Mouse (Mus musculus) forebrain, embryonic 10.5 days (tissue): Measurements from ENCODE around the gene Myo1h. TPM values are rescaled to one million over a fixed set of nuclear protein-coding genes. Genes with fewer than 3 reads are reported as not detected.

Source experiments
- DNase-seq: peaks from one replicate; pipeline ENCODE4 v3.0.0-alpha.2; 2017; ENCODE audit warnings: low spot score; ENCODE audit errors: extremely low spot score
- H3K27ac ChIP-seq: fragments of 300-500 bp; sonication (generic); 2 replicates; pipeline ENCODE4 v1.5.1; 2016; ENCODE audit warnings: mild to moderate bottlenecking
- H3K27me3 ChIP-seq: fragments of 300-500 bp; sonication (generic); 2 replicates; pipeline ENCODE4 v1.6.1; 2016; ENCODE audit warnings: mild to moderate bottlenecking; ENCODE audit not compliant: poor library complexity, severe bottlenecking
- H3K36me3 ChIP-seq: fragments of 300-500 bp; sonication (generic); replicated peaks from 2 replicates; pipeline ENCODE4 v1.6.1; 2016; ENCODE audit warnings: mild to moderate bottlenecking, moderate library complexity
- H3K4me1 ChIP-seq: fragments of 300-500 bp; sonication (generic); 2 replicates; pipeline ENCODE4 v1.6.1; 2016
- H3K4me3 ChIP-seq: fragments of 300-500 bp; sonication (generic); 2 replicates; pipeline ENCODE4 v1.5.1; 2016; ENCODE audit warnings: mild to moderate bottlenecking, moderate library complexity
- H3K9me3 ChIP-seq: fragments of 300-500 bp; sonication (generic); 2 replicates; pipeline ENCODE4 v1.6.1; 2016; ENCODE audit warnings: mild to moderate bottlenecking, moderate library complexity
- WGBS: fragments of 180-500 bp; shearing (Covaris S2); methylation state at CpG from one replicate; pipeline ENCODE4 v1.1.7; 2016; 5-methylcytosine and 5-hydroxymethylcytosine counted together
- polyA plus RNA-seq: library from polyadenylated mRNA; unstranded; fragments of >200 nt; fragmentation: Nextera tagmentation; extraction: Ambion mirVana; gene quantifications from 2 replicates; pipeline ENCODE4 v1.2.1, GENCODE M21; 2016

The Myo1h gene
- polyA plus RNA-seq, 1 experiment from 2014 or later = 0.82 TPM

DNA sequence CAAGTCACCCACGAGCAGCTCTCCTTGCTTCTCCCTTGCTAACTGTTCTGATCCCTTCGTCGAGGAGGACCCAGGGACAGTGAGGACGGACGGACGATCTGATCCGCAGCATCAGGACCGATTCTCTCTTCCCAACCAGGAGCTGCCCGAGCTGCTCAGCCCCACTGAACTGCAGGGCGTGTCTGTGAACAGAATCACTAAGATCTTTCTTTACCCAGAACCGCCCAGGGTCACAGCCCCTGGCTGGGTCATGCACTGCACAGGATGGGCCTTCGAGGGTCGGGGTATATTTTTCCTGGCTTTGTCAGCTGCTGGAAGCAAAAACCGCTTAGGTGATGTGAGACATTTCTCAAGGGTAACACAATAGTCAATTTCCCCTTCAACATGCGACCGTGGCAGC lies 13.0 kb upstream of the Myo1h start:
- DNase-seq = no peak
- no peak overlapping the region; the same call in 1 of the 2 replicates for H3K4me3 ChIP-seq
- H3K9me3 ChIP-seq = no peaks in the 10 kb centered on the region
- no peak overlapping the region for H3K27ac ChIP-seq
- H3K36me3 ChIP-seq = no peaks in the 10 kb centered on the region
- peaks cover 97% of the 10 kb centered on the region for H3K27me3 ChIP-seq
- WGBS = 15% methylated on average over 16 of the region's 16 CpGs
- H3K4me1 ChIP-seq = peaks cover 72% of the 10 kb centered on the region

- DNase-seq = no peak
- H3K36me3 ChIP-seq = no peaks in the 10 kb centered on the region
- H3K9me3 ChIP-seq = no peaks in the 10 kb centered on the region
- peaks cover 52% of the 10 kb centered on the region for H3K4me1 ChIP-seq
- WGBS = 50% methylated on average over 12 of the region's 12 CpGs
- H3K4me3 ChIP-seq = peak overlapping the region; percentile 3; the same call in 1 of the 2 replicates
- peak overlapping the region; percentile 56; the same call in 1 of the 2 replicates for H3K27ac ChIP-seq
- peaks cover 96% of the 10 kb centered on the region for H3K27me3 ChIP-seq
Observed at GRCm38 (mm10) chr5:114279382-114280143, 9.4 kb upstream of the Myo1h start.

DNA sequence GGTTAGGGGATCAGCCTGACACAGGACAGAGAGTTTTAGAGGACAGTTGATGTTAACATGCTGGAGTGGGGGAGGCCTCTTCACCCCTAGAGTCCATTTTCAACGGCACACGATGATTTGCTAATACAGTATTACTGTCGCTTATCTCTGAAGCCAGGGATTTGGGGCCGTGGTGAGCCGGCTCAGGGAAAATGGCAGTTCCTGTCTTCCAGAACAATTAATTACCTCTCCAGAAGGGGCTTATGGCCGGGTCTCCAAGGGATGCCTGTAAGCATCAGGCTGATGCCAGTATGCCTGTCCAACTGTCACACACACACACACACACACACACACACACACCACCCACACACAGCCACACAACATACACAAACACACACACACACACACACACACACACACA lies 6.6 kb upstream of the Myo1h start:
- Histone ChIP-seq H3K4me1 (peaks cover 40% of the 10 kb centered on the region), H3K9me3 (no peaks in the 10 kb centered on the region), H3K4me3 (no peak overlapping the region), H3K27ac (no peak overlapping the region), H3K36me3 (no peaks in the 10 kb centered on the region), H3K27me3 (peaks cover 77% of the 10 kb centered on the region)
- no peak for DNase-seq
- 61% methylated on average over 6 of the region's 6 CpGs for WGBS

DNA sequence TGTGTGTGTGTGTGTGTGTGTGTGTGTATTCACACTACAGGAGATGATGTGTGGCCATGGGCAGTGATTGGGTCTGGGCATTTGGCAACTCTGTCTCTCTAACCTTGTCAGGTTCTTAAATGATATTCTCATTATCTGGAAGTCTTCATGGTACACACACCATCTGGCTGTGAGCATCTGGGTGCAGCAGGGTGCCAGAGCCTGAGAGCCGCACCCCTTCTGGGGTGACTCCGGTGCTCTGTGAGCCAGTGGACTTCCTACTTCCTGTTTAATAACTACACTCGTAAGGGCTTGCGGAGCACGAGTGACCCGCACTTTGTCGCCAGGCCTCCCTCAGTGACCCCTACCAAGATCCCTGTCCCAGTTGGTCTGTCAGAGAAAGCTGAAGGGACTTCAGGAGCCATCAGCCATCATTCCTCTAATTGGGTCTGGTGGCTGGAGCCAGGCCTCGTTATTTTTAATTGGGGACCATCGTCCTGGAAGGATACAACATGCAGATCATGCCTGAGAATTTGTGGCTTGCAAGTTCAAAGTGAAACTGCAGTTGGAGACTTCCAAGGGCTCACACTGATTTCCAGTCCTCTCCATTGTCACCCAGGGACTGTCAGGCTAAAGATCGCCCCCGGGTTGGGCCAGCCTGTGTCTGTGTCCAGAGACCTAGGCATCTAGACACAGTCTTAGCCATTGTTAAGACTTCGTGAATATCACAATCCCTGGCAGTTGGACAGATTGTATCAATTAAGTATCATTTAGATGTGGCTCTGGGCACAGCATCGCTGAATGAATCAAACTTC lies 4.2 kb upstream of the Myo1h start:
- Histone ChIP-seq H3K27me3 (peaks cover 80% of the 10 kb centered on the region), H3K27ac (0 out of 2 replicates have a peak overlapping the region, but pooled peaks have one; percentile 12)
- WGBS = 60% methylated on average over 13 of the region's 13 CpGs

DNA sequence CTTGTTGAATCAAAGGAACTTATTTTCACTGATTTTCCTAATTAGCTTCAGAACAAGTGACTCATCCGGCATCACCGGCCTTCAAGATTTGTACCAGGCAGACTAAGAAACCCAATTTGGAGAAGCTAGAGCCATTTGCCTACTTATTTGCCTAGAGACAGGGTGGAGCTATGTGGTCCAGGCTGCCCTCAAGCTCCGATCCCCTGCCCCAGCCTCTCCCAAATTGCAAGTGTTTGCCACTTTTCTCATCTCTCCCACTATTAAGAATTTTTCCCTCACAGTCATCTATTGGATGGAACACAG lies 3.6 kb upstream of the Myo1h start:
- H3K4me3 ChIP-seq = no peak overlapping the region
- no peaks in the 10 kb centered on the region for H3K9me3 ChIP-seq
- H3K27ac ChIP-seq = no peak overlapping the region
- peaks cover 37% of the 10 kb centered on the region for H3K4me1 ChIP-seq
- no peak for DNase-seq
- H3K27me3 ChIP-seq = peaks cover 79% of the 10 kb centered on the region
- WGBS = 76% methylated on average over 3 of the region's 3 CpGs
- no peaks in the 10 kb centered on the region for H3K36me3 ChIP-seq

More for the DNA sequence above, 4.2 kb upstream of the Myo1h start:
- Histone ChIP-seq H3K4me1 (peaks cover 32% of the 10 kb centered on the region), H3K9me3 (no peaks in the 10 kb centered on the region), H3K36me3 (no peaks in the 10 kb centered on the region), H3K4me3 (no peak overlapping the region)
- no peak for DNase-seq

DNA sequence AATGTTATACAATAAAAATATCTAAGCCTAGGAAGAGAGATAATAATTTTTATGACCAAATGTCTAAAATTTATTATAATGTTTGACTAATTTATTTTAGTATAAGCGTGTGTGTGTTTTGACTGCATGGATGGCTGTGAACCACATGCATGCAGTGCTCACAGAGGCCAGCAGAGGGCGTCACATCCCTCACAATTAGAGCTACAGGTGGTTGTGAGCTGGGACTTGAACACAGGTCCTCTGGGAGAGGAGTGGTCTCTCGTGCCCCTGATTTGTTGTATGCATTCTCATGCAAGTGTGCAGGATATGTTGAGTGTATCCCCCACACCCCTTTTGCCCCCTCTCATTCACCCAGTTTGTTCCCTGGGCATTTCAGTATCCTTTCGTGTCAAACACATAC lies 2.9 kb upstream of the Myo1h start:
- Histone ChIP-seq H3K27me3 (peaks cover 75% of the 10 kb centered on the region), H3K4me3 (no peak overlapping the region), H3K36me3 (no peaks in the 10 kb centered on the region), H3K27ac (no peak overlapping the region), H3K4me1 (peaks cover 43% of the 10 kb centered on the region), H3K9me3 (no peaks in the 10 kb centered on the region)
- 85% methylated on average over 4 of the region's 4 CpGs for WGBS
- DNase-seq = no peak

DNA sequence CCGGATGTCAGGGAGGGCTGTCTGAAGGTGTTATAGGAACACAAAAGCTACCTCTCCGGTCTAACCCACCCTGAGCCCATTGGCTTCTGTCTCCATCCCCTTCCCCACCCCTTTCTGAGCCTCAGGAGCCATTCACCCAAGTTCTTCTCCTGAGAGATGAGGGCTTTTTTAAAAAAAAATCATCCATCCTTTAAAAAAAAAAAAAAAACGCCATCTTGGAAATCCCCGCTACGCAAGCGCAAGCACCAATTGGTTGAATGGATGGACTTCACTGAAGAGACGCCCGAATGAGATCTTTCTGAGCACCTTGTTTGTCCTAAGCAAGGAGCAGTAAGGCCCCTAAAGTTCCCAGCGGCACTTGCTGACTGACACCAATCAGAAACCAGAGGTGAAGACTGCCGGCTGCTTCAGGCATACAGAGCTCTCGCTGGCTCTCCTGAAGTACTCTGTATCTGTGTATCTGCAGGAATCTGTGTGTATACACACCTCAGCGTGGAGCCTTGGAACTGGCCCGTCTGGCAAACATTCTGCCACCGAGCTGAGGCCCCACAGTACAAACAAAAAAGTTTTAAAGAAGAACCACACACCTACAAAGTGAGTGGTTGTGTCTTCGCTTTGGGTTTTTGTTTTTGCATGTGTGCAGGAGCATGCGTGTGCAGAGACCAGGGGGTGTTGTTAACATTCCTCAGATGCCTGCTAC lies 1.9 kb upstream of the Myo1h start:
- Histone ChIP-seq H3K27me3 (peaks cover 74% of the 10 kb centered on the region), H3K4me3 (no peak overlapping the region), H3K27ac (no peak overlapping the region), H3K4me1 (peaks cover 45% of the 10 kb centered on the region), H3K36me3 (no peaks in the 10 kb centered on the region), H3K9me3 (no peaks in the 10 kb centered on the region)
- WGBS = 90% methylated on average over 16 of the region's 16 CpGs
- DNase-seq = no peak

DNA sequence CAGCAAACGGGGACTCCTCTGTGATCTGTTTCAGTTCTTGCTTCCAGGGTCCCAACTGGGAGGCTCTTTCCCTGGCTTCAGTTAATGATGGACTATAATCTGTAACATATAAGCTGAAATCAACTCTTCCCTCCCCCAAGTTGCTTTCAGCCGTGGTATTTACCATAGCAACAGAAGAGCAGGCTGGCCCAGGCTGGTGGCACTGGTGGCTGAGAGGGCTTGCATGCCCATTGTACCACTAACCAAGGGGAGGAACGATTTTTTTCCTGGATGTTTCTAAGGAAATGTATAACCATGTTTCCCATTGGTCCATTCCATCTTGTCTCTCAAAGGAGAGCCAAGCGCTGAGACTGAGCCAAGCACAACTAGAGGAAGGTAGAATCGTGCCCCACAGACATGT lies 570 bp upstream of the Myo1h start:
- Histone ChIP-seq H3K4me1 (peaks cover 47% of the 10 kb centered on the region), H3K36me3 (no peaks in the 10 kb centered on the region), H3K4me3 (no peak overlapping the region), H3K27me3 (peaks cover 74% of the 10 kb centered on the region), H3K9me3 (no peaks in the 10 kb centered on the region), H3K27ac (no peak overlapping the region)
- WGBS = 86% methylated on average over 5 of the region's 5 CpGs
- DNase-seq = no peak

- Histone ChIP-seq H3K27ac (peak overlapping the region; percentile 12; the same call in 1 of the 2 replicates), H3K9me3 (no peaks in the 10 kb centered on the region), H3K27me3 (peaks cover 78% of the 10 kb centered on the region), H3K36me3 (no peaks in the 10 kb centered on the region), H3K4me3 (no peak overlapping the region; the same call in 1 of the 2 replicates), H3K4me1 (peaks cover 44% of the 10 kb centered on the region)
- DNase-seq = peak; percentile 27
- 64% methylated on average over 3 of the region's 3 CpGs for WGBS
Observed at GRCm38 (mm10) chr5:114290004-114290403, 1.0 kb downstream of the Myo1h start.

- Histone ChIP-seq H3K27me3 (peaks cover 96% of the 10 kb centered on the region), H3K4me1 (peaks cover 51% of the 10 kb centered on the region), H3K36me3 (no peaks in the 10 kb centered on the region), H3K4me3 (no peak overlapping the region), H3K9me3 (no peaks in the 10 kb centered on the region), H3K27ac (0 out of 2 replicates have a peak overlapping the region, but pooled peaks have one; percentile 22)
- WGBS = 22% methylated on average over 22 of the region's 22 CpGs
- DNase-seq = no peak
Observed at GRCm38 (mm10) chr5:114296693-114297631, 8.0 kb downstream of the Myo1h start.

DNA sequence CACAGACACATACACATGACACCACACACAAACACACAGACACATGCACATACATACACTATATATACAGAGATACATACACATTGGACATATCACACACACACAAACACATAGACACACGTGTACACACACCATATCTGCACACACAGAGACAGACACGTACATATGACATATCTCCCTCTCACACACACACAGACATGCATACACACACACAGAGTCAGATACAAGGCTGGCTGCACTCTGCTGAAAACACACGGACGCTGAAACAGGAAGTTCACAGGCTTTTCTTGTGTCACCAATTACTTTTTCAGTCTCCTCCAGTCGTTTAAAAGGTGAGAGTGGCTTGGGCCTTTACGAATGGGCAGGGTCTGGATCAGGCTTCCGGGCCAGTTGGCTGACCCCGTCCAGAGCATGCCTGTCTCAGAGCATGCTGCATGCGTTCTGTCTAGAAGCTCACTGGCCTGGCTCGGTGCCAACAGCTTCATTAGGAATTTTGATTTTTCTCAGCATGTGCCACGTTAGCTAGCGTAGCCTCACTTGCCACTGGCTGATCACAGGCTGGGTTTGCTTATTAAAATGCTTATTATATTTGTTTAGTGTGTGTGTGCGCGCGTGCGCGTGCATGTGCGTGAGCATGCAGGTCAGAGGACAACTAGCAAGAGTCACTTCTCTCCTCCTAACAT lies 9.4 kb downstream of the Myo1h start:
- WGBS = 80% methylated on average over 18 of the region's 18 CpGs
- peaks cover 44% of the 10 kb centered on the region for H3K4me1 ChIP-seq
- H3K27me3 ChIP-seq = peaks cover 96% of the 10 kb centered on the region
- H3K27ac ChIP-seq = 0 out of 2 replicates have a peak overlapping the region, but pooled peaks have one; percentile 16
- no peak overlapping the region for H3K4me3 ChIP-seq
- no peaks in the 10 kb centered on the region for H3K9me3 ChIP-seq
- DNase-seq = no peak
- no peaks in the 10 kb centered on the region for H3K36me3 ChIP-seq
